Mouse (Mus musculus): ENCODE data around the gene Hoxa5. TPM values are rescaled to one million over a fixed set of nuclear protein-coding genes. Genes with fewer than 3 reads are reported as not detected.

The Hoxa5 gene
- polyA plus RNA-seq, 1 experiment from 2014 or later, result not detected

- DNase-seq (ENCODE audit: low spot score) (peak; percentile 67), ATAC-seq (replicated peaks; ENCODE audit: low FRiP score) (no peak)
- Histone ChIP-seq H3K9me3 (ENCODE audit: control insufficient read depth, low read length) (no peaks in the 10 kb centered on the region), H3K27ac (ENCODE audit: low read depth, low read length) (no peak overlapping the region), H3K4me3 (ENCODE audit: low read depth, low read length) (no peak overlapping the region), H3K4me2 (ENCODE audit: low read depth, low read length, severe bottlenecking) (no peak overlapping the region), H3K4me1 (replicated peaks; ENCODE audit: control insufficient read depth, insufficient read depth, low read length) (0 out of 2 replicates have a peak, but pooled peaks cover 3% of the 10 kb centered on the region), H3K36me3 (ENCODE audit: control insufficient read depth, insufficient read depth, low read length) (no peaks in the 10 kb centered on the region), H3K9ac (ENCODE audit: low read length) (no peak overlapping the region), H3K27me3 (ENCODE audit: control insufficient read depth, insufficient read depth, low read length) (peaks cover 97% of the 10 kb centered on the region)
- WGBS, result under 1% methylated on average over 42 of the region's 42 CpGs
Measured at GRCm38 (mm10) chr6:52168191-52169055, 36.0 kb downstream of the Hoxa5 start.

- 0 out of 2 replicates have a peak, but pooled peaks cover 5% of the 10 kb centered on the region for H3K4me1 ChIP-seq (replicated peaks; ENCODE audit: control insufficient read depth, insufficient read depth, low read length)
- no peak for ATAC-seq (replicated peaks; ENCODE audit: low FRiP score)
- H3K36me3 ChIP-seq (ENCODE audit: control insufficient read depth, insufficient read depth, low read length), result no peaks in the 10 kb centered on the region
- no peaks in the 10 kb centered on the region for H3K9me3 ChIP-seq (ENCODE audit: control insufficient read depth, low read length)
- H3K27ac ChIP-seq (ENCODE audit: low read depth, low read length), result no peak overlapping the region
- WGBS, result 2% methylated on average over 14 of the region's 14 CpGs
- H3K4me2 ChIP-seq (ENCODE audit: low read depth, low read length, severe bottlenecking), result no peak overlapping the region
- H3K27me3 ChIP-seq (ENCODE audit: control insufficient read depth, insufficient read depth, low read length), result peaks cover 97% of the 10 kb centered on the region
- H3K4me3 ChIP-seq (ENCODE audit: low read depth, low read length), result no peak overlapping the region
- no peak overlapping the region for H3K9ac ChIP-seq (ENCODE audit: low read length)
- DNase-seq (ENCODE audit: low spot score), result peak; percentile 52
Measured at GRCm38 (mm10) chr6:52167736-52168161, 36.6 kb downstream of the Hoxa5 start.

GRCm38 (mm10) chr6:52167176-52167575 is 37.2 kb downstream of the Hoxa5 start:
- H3K27me3 ChIP-seq (ENCODE audit: control insufficient read depth, insufficient read depth, low read length), result peaks cover 95% of the 10 kb centered on the region
- no peak overlapping the region for H3K9ac ChIP-seq (ENCODE audit: low read length)
- WGBS, result 7% methylated on average over 1 of the region's 1 CpGs
- H3K27ac ChIP-seq (ENCODE audit: low read depth, low read length), result no peak overlapping the region
- ATAC-seq (replicated peaks; ENCODE audit: low FRiP score) (no peak), DNase-seq (ENCODE audit: low spot score) (peak; percentile 41)
- 0 out of 2 replicates have a peak, but pooled peaks cover 2% of the 10 kb centered on the region for H3K4me1 ChIP-seq (replicated peaks; ENCODE audit: control insufficient read depth, insufficient read depth, low read length)
- no peak overlapping the region for H3K4me2 ChIP-seq (ENCODE audit: low read depth, low read length, severe bottlenecking)
- H3K36me3 ChIP-seq (ENCODE audit: control insufficient read depth, insufficient read depth, low read length), result no peaks in the 10 kb centered on the region
- H3K9me3 ChIP-seq (ENCODE audit: control insufficient read depth, low read length), result no peaks in the 10 kb centered on the region
- no peak overlapping the region for H3K4me3 ChIP-seq (ENCODE audit: low read depth, low read length)

- DNase-seq (ENCODE audit: low spot score), result peak; percentile 50
- no peak overlapping the region for H3K9ac ChIP-seq (ENCODE audit: low read length)
- no peaks in the 10 kb centered on the region for H3K36me3 ChIP-seq (ENCODE audit: control insufficient read depth, insufficient read depth, low read length)
- H3K27ac ChIP-seq (ENCODE audit: low read depth, low read length), result no peak overlapping the region
- 0 out of 2 replicates have a peak, but pooled peaks cover 2% of the 10 kb centered on the region for H3K4me1 ChIP-seq (replicated peaks; ENCODE audit: control insufficient read depth, insufficient read depth, low read length)
- no peaks in the 10 kb centered on the region for H3K9me3 ChIP-seq (ENCODE audit: control insufficient read depth, low read length)
- H3K4me3 ChIP-seq (ENCODE audit: low read depth, low read length), result no peak overlapping the region
- H3K4me2 ChIP-seq (ENCODE audit: low read depth, low read length, severe bottlenecking), result no peak overlapping the region
- 6% methylated on average over 4 of the region's 4 CpGs for whole genome bisulfite sequencing
- no peak for ATAC-seq (replicated peaks; ENCODE audit: low FRiP score)
- H3K27me3 ChIP-seq (ENCODE audit: control insufficient read depth, insufficient read depth, low read length), result peaks cover 95% of the 10 kb centered on the region
Measured at GRCm38 (mm10) chr6:52166431-52167077, 37.8 kb downstream of the Hoxa5 start.

GRCm38 (mm10) chr6:52165441-52166370 is 38.7 kb downstream of the Hoxa5 start:
- Histone ChIP-seq H3K4me2 (ENCODE audit: low read depth, low read length, severe bottlenecking) (no peak overlapping the region), H3K36me3 (ENCODE audit: control insufficient read depth, insufficient read depth, low read length) (no peaks in the 10 kb centered on the region), H3K9me3 (ENCODE audit: control insufficient read depth, low read length) (no peaks in the 10 kb centered on the region), H3K27ac (ENCODE audit: low read depth, low read length) (no peak overlapping the region), H3K4me1 (replicated peaks; ENCODE audit: control insufficient read depth, insufficient read depth, low read length) (peaks cover 2% of the 10 kb centered on the region; the same call in 1 of the 2 replicates), H3K9ac (ENCODE audit: low read length) (no peak overlapping the region), H3K27me3 (ENCODE audit: control insufficient read depth, insufficient read depth, low read length) (peaks cover 93% of the 10 kb centered on the region), H3K4me3 (ENCODE audit: low read depth, low read length) (no peak overlapping the region)
- peak; percentile 55 for DNase-seq (ENCODE audit: low spot score)
- no peak for ATAC-seq (replicated peaks; ENCODE audit: low FRiP score)
- under 1% methylated on average over 28 of the region's 28 CpGs for WGBS

- H3K27ac ChIP-seq (ENCODE audit: low read depth, low read length), result no peak within 1 kb of the TSS
- H3K27me3 ChIP-seq (ENCODE audit: control insufficient read depth, insufficient read depth, low read length), result peaks cover 93% of the 10 kb centered on the region
- peaks cover 2% of the 10 kb centered on the region; the same call in 1 of the 2 replicates for H3K4me1 ChIP-seq (replicated peaks; ENCODE audit: control insufficient read depth, insufficient read depth, low read length)
- H3K9me3 ChIP-seq (ENCODE audit: control insufficient read depth, low read length), result no peaks in the 10 kb centered on the region
- H3K4me3 ChIP-seq (ENCODE audit: low read depth, low read length), result no peak within 1 kb of the TSS
- no peaks in the 10 kb centered on the region for H3K36me3 ChIP-seq (ENCODE audit: control insufficient read depth, insufficient read depth, low read length)
- H3K4me2 ChIP-seq (ENCODE audit: low read depth, low read length, severe bottlenecking), result no peak within 1 kb of the TSS
- H3K9ac ChIP-seq (ENCODE audit: low read length), result no peak within 1 kb of the TSS
- DNase-seq (ENCODE audit: low spot score) (peak; percentile 56), ATAC-seq (replicated peaks; ENCODE audit: low FRiP score) (no peak)
- WGBS, result 0% methylated on average over 25 of the region's 25 CpGs
Measured at GRCm38 (mm10) chr6:52164626-52165440, 39.6 kb downstream of the Hoxa5 start, which contains the start of gene Hoxa2. Gene Hoxa2, minus strand, starts transcription at chr6:52164831.

- H3K4me3 ChIP-seq (ENCODE audit: low read depth, low read length), result no peak overlapping the region
Measured at GRCm38 (mm10) chr6:52164051-52164625, 40.2 kb downstream of the Hoxa5 start.

More at GRCm38 (mm10) chr6:52164051-52164625, 40.2 kb downstream of the Hoxa5 start:
- ATAC-seq (replicated peaks; ENCODE audit: low FRiP score) (no peak), DNase-seq (ENCODE audit: low spot score) (peak; percentile 72)
- no peaks in the 10 kb centered on the region for H3K36me3 ChIP-seq (ENCODE audit: control insufficient read depth, insufficient read depth, low read length)
- peaks cover 95% of the 10 kb centered on the region for H3K27me3 ChIP-seq (ENCODE audit: control insufficient read depth, insufficient read depth, low read length)
- H3K27ac ChIP-seq (ENCODE audit: low read depth, low read length), result no peak overlapping the region
- H3K9ac ChIP-seq (ENCODE audit: low read length), result no peak overlapping the region
- no peak overlapping the region for H3K4me2 ChIP-seq (ENCODE audit: low read depth, low read length, severe bottlenecking)
- under 1% methylated on average over 39 of the region's 39 CpGs for WGBS
- peaks cover 2% of the 10 kb centered on the region; the same call in 1 of the 2 replicates for H3K4me1 ChIP-seq (replicated peaks; ENCODE audit: control insufficient read depth, insufficient read depth, low read length)
- no peaks in the 10 kb centered on the region for H3K9me3 ChIP-seq (ENCODE audit: control insufficient read depth, low read length)
